Mouse (Mus musculus) frontal cortex, postnatal 10 days (tissue): ENCODE measurements at regions not wholly inside any gene's neighbourhood (a gene's known extent, or its start where the extent isn't known, plus 50 kb on each side); places are given as distances from the start of the nearest gene placed in this dataset.

ENCODE experiments used
- DNase-seq, 2 experiments: peaks; one replicate each; pipeline ENCODE4 v3.0.0; 2022; ENCODE audit warnings: low spot score in 2 of 2, mixed read lengths in 1 of 2

- DNase-seq: no peak
Measured at GRCm38 (mm10) chr14:46300546-46300945, 78.7 kb upstream of the Gm15217 start.

GRCm38 (mm10) chr14:46302601-46303000 is 76.6 kb upstream of the Gm15217 start:
- DNase-seq: no peak

- DNase-seq: no peak
Measured at GRCm38 (mm10) chr14:46305267-46305666, 73.9 kb upstream of the Gm15217 start.

DNA sequence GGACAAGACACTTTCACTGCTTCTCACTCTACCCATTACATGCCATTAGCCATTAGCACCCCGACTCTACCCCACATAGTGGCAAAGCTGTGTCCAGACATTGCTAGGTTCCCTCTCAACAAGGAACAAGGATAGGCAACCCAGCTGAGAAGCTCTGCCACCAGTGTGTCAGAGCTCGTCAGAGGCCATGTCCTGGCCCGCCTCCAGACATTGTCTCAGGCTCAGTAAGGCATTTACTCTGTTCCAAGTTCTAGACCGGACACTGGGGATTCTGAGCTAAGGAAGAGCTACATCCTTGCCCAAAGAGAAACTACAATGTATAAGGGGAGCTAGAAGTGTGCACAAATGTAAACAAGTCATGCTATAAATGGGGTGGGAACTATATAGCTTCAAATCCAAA is 66.2 kb upstream of the Gm15217 start:
- DNase-seq: no peak

- DNase-seq: no peak
Measured at GRCm38 (mm10) chr14:46316521-46316920, 62.7 kb upstream of the Gm15217 start.

GRCm38 (mm10) chr14:46317406-46318045 is 61.7 kb upstream of the Gm15217 start:
- no peak for DNase-seq

GRCm38 (mm10) chr14:46328064-46328463 is 51.1 kb upstream of the Gm15217 start:
- no peak for DNase-seq
